In genomic region chr5:117467052-117467451, GRCm38 (mm10) we compare ENCODE assay signal across 15 mouse cellular contexts. TPM values are rescaled to one million over a fixed set of nuclear protein-coding genes. Genes with fewer than 3 reads are reported as not detected.
DNase-seq lines count a peak whose midpoint lies in the region; ATAC-seq and TF ChIP-seq lines count a peak whose summit lies in the region.
"Had no signal": no experiment of that assay in that cellular context is flagged by ENCODE, and none has a peak within 500 bp of the region (broad histone marks: within the 10 kb centered on the region; RNA-seq: fewer than 3 reads in every experiment).

No protein-coding gene starts in this region.

- no peak overlapping the region for H3K27ac ChIP-seq in liver, embryonic 12.5 days
- H3K27ac ChIP-seq: embryonic facial prominence, embryonic 15.5 days; forebrain, embryonic 12.5 days; hindbrain, embryonic 13.5 days; limb, embryonic 12.5 days; macrophage had no signal

- H3K4me1 ChIP-seq in liver, embryonic 12.5 days: peaks cover 11% of the 10 kb centered on the region; the same call in 1 of the 2 replicates
- H3K4me1 ChIP-seq in lung, adult 2 months (ENCODE audit: control insufficient read depth, insufficient read depth, low read length): no peaks in the 10 kb centered on the region
- H3K4me1 ChIP-seq: embryonic facial prominence, embryonic 15.5 days; forebrain, embryonic 12.5 days; hindbrain, embryonic 13.5 days; limb, embryonic 12.5 days had no signal

- no peak overlapping the region for H3K4me2 ChIP-seq in liver, embryonic 12.5 days
- H3K4me2 ChIP-seq: embryonic facial prominence, embryonic 15.5 days; forebrain, embryonic 12.5 days; hindbrain, embryonic 13.5 days; limb, embryonic 12.5 days had no signal

- no peaks in the 10 kb centered on the region for H3K9me3 ChIP-seq in liver, embryonic 12.5 days (replicated peaks)
- H3K9me3 ChIP-seq: embryonic facial prominence, embryonic 15.5 days; hindbrain, embryonic 13.5 days; limb, embryonic 12.5 days had no signal

- TF ChIP-seq CTCF in lung, adult 2 months (IDR thresholded peaks at IDR 0.05; ENCODE audit: insufficient read depth, low read length): no peak

- no peaks in the 10 kb centered on the region for H3K36me3 ChIP-seq in liver, embryonic 12.5 days
- H3K36me3 ChIP-seq: embryonic facial prominence, embryonic 15.5 days; forebrain, embryonic 12.5 days; hindbrain, embryonic 13.5 days; limb, embryonic 12.5 days had no signal

- peak; percentile 29 for DNase-seq in adrenal gland, adult 2 months
- no peak for DNase-seq in adrenal gland, postnatal 36 days
- DNase-seq in liver: no peak
- DNase-seq in layer of hippocampus, postnatal 10 days (ENCODE audit: low spot score in 2 of 2): no peak
- no peak for DNase-seq in lung, adult 2 months
- DNase-seq in cerebellum, adult 11 months: no peak
- DNase-seq: liver, postnatal 0 days had no signal

- no peak for TF ChIP-seq POLR2A in lung, adult 2 months (IDR thresholded peaks at IDR 0.05; ENCODE audit: borderline replicate concordance, extremely low read depth, low read depth, low read length)

- no peak overlapping the region for H3K4me3 ChIP-seq in liver, embryonic 12.5 days
- no peak overlapping the region for H3K4me3 ChIP-seq in lung, adult 2 months (replicated peaks; ENCODE audit: extremely low read depth, low read depth, low read length)
- H3K4me3 ChIP-seq: embryonic facial prominence, embryonic 15.5 days; forebrain, embryonic 12.5 days; hindbrain, embryonic 13.5 days; limb, embryonic 12.5 days had no signal

- 45% methylated on average over 12 of the region's 12 CpGs for WGBS in liver, embryonic 12.5 days (ENCODE audit: insufficient replicate concordance)
- 58% methylated on average over 12 of the region's 12 CpGs for WGBS in lung, adult 2 months

- no peak overlapping the region for H3K9ac ChIP-seq in liver, embryonic 12.5 days
- H3K9ac ChIP-seq: embryonic facial prominence, embryonic 15.5 days; forebrain, embryonic 12.5 days; hindbrain, embryonic 13.5 days; limb, embryonic 12.5 days; liver, postnatal 0 days had no signal

- peak; percentile 14; the same call in 1 of the 2 replicates for ATAC-seq in liver, embryonic 12.5 days
- ATAC-seq in megakaryocyte-erythroid progenitor cell, adult 5-6 weeks (replicated peaks; ENCODE audit: low FRiP score, low TSS enrichment, poor library complexity, severe bottlenecking): peak; percentile 39; the same call in 1 of the 2 replicates
- ATAC-seq: liver, postnatal 0 days had no signal

- H3K27me3 ChIP-seq in liver, embryonic 12.5 days (replicated peaks): peaks cover 5% of the 10 kb centered on the region; the same call in 1 of the 2 replicates
- H3K27me3 ChIP-seq: embryonic facial prominence, embryonic 15.5 days; forebrain, embryonic 12.5 days; hindbrain, embryonic 13.5 days; limb, embryonic 12.5 days had no signal

RNA-seq across cellular contexts. Expression of gene Ksr2, which starts 53.3 kb away (rescaled TPM):
- 1 to 10 TPM; 3.8 to 5.1 TPM for total RNA-seq in adrenal gland, adult 2 months (2021)
- 0.46 and 0.92 TPM in 2 replicates for polyA plus RNA-seq in adrenal gland, adult 2 months (2012; rRNA removed)
- total RNA-seq in adrenal gland, postnatal 36 days (2021): 1 to 10 TPM; 2.5 to 3.9 TPM
- polyA plus RNA-seq in liver, embryonic 12.5 days (2016; fragmentation: Nextera tagmentation; extraction: Ambion mirVana): 0.02 TPM in 1 of 2 replicates, not detected in the other
- 0.25 TPM in 1 of 2 replicates, not detected in the other for total RNA-seq in megakaryocyte-erythroid progenitor cell, adult 5-6 weeks (2014; fragmentation: Nextera tagmentation)
- total RNA-seq in megakaryocyte-erythroid progenitor cell, adult 5-6 weeks (2017): not detected in 2 replicates
- 10 to 100 TPM; 33.1 to 34.6 TPM for total RNA-seq in layer of hippocampus, postnatal 10 days (2021)
- 0.02 and 0.06 TPM in 2 replicates for polyA plus RNA-seq in lung, adult 2 months (2012; rRNA removed)
- total RNA-seq: monocyte, adult 5-6 weeks had no signal

Comparison
In these comparisons a context has a peak if more than half of its experiments do, and no peak if none do; other contexts are left out.
1. RNA of gene Ksr2, which starts 53.3 kb away (total RNA-seq): 33.1 to 34.6 TPM in layer of hippocampus, postnatal 10 days; 3.8 to 5.1 TPM in adrenal gland, adult 2 months, 2.5 to 3.9 TPM in adrenal gland, postnatal 36 days and 0.25 TPM in megakaryocyte-erythroid progenitor cell, adult 5-6 weeks; every median in the first group is over 4 times any median in the second.